Mouse (Mus musculus) heart, embryonic 14.5 days (tissue): Measurements from ENCODE around the gene Dio1. TPM values are rescaled to one million over a fixed set of nuclear protein-coding genes. Genes with fewer than 3 reads are reported as not detected.

ENCODE experiments used
- ATAC-seq: fragments of 200-750 bp; cut with Nextera tagmentation; 2 replicates; pipeline ENCODE4 v1.8.0; 2017; ENCODE audit warnings: low read depth, moderate TSS enrichment; ENCODE audit not compliant: insufficient number of reproducible peaks, insufficient read depth, low FRiP score
- H3K27ac ChIP-seq, 2 experiments: fragments of 200-500 bp in 1 of 2; fragments of 300-500 bp in 1 of 2; sonication (generic) in 1 of 2; replicated peaks in 1 of 2; 2 replicates each; pipeline ENCODE4 v1.5.1; 2012 to 2014; ENCODE audit warnings: low read depth in 2 of 2, low read length in 2 of 2, control low read depth in 1 of 2, mild to moderate bottlenecking in 1 of 2, mixed read lengths in 1 of 2; ENCODE audit not compliant: control insufficient read depth in 1 of 2, insufficient read depth in 1 of 2
- H3K27me3 ChIP-seq: fragments of 300-500 bp; sonication (generic); 2 replicates; pipeline ENCODE4 v1.6.1; 2014; ENCODE audit warnings: mild to moderate bottlenecking, low read length, control low read depth; ENCODE audit not compliant: control insufficient read depth, insufficient read depth
- H3K36me3 ChIP-seq: fragments of 300-500 bp; sonication (generic); 2 replicates; pipeline ENCODE4 v1.6.1; 2014; ENCODE audit warnings: mild to moderate bottlenecking, control low read depth, low read length, mixed read lengths; ENCODE audit not compliant: control insufficient read depth, insufficient read depth
- H3K4me1 ChIP-seq, 2 experiments: fragments of 200-500 bp in 1 of 2; fragments of 300-500 bp in 1 of 2; sonication (generic) in 1 of 2; 2 replicates each; pipeline ENCODE4 v1.6.1; 2012 to 2014; ENCODE audit warnings: low read length in 2 of 2, control low read depth in 1 of 2, mixed read lengths in 1 of 2; ENCODE audit not compliant: control insufficient read depth in 2 of 2, insufficient read depth in 2 of 2
- H3K4me2 ChIP-seq: fragments of 300-500 bp; sonication (generic); 2 replicates; pipeline ENCODE4 v1.6.1; 2014; ENCODE audit warnings: mild to moderate bottlenecking, low read length
- H3K4me3 ChIP-seq, 2 experiments: fragments of 200-500 bp in 1 of 2; fragments of 300-500 bp in 1 of 2; sonication (generic) in 1 of 2; 2 replicates each; pipeline ENCODE4 v1.5.1; 2012 to 2014; ENCODE audit warnings: low read length in 2 of 2, mild to moderate bottlenecking in 2 of 2, control low read depth in 1 of 2, low read depth in 1 of 2, moderate library complexity in 1 of 2; ENCODE audit not compliant: control insufficient read depth in 1 of 2, insufficient read depth in 1 of 2
- H3K9ac ChIP-seq: fragments of 300-500 bp; sonication (generic); 2 replicates; pipeline ENCODE4 v1.6.1; 2014; ENCODE audit warnings: mild to moderate bottlenecking, low read length
- H3K9me3 ChIP-seq: fragments of 300-500 bp; sonication (generic); 2 replicates; pipeline ENCODE4 v1.6.1; 2016; ENCODE audit warnings: low read length, control low read depth; ENCODE audit not compliant: control insufficient read depth
- WGBS: fragments of 180-500 bp; shearing (Covaris S2); extraction: QIAGEN DNeasy Blood & Tissue Kit; methylation state at CpG from one replicate; pipeline ENCODE4 v1.1.7; 2014; 5-methylcytosine and 5-hydroxymethylcytosine counted together
- polyA plus RNA-seq: library from polyadenylated mRNA; unstranded; fragments of >200 nt; fragmentation: Nextera tagmentation; extraction: Ambion mirVana; gene quantifications from 2 replicates; pipeline ENCODE4 v1.2.1, GENCODE M21; 2014

The Dio1 gene
- polyA plus RNA-seq, 1 experiment from 2014 or later: not detected

GRCm38 (mm10) chr4:107286386-107286785, 20.6 kb downstream of the Dio1 start:
- no peak overlapping the region for H3K9ac ChIP-seq
- no peak overlapping the region for H3K27ac ChIP-seq
- H3K27me3 ChIP-seq: no peaks in the 10 kb centered on the region
- H3K9me3 ChIP-seq: no peaks in the 10 kb centered on the region
- no peak for ATAC-seq
- no peak overlapping the region for H3K4me3 ChIP-seq
- no peaks in the 10 kb centered on the region for H3K36me3 ChIP-seq
- H3K4me1 ChIP-seq: no peaks in the 10 kb centered on the region
- H3K4me2 ChIP-seq: no peak overlapping the region
- WGBS: 93% methylated on average over 8 of the region's 8 CpGs

GRCm38 (mm10) chr4:107285446-107286200, 21.3 kb downstream of the Dio1 start:
- no peak for ATAC-seq
- whole genome bisulfite sequencing: 73% methylated on average over 3 of the region's 3 CpGs

GRCm38 (mm10) chr4:107280843-107281475, 26.0 kb downstream of the Dio1 start:
- Histone ChIP-seq H3K4me1 (peaks cover 2 to 3% of the 10 kb centered on the region in 2 experiments; a peak in 2 of 4 replicates), H3K27ac (no peak overlapping the region), H3K4me2 (no peak overlapping the region), H3K9ac (no peak overlapping the region), H3K27me3 (no peaks in the 10 kb centered on the region), H3K4me3 (no peak overlapping the region), H3K36me3 (peaks cover 8% of the 10 kb centered on the region), H3K9me3 (no peaks in the 10 kb centered on the region)
- no peak for ATAC-seq
- 65% methylated on average over 7 of the region's 7 CpGs for WGBS

More at GRCm38 (mm10) chr4:107285446-107286200, 21.3 kb downstream of the Dio1 start:
- H3K4me3 ChIP-seq: no peak overlapping the region
- no peaks in the 10 kb centered on the region for H3K4me1 ChIP-seq
- no peak overlapping the region for H3K27ac ChIP-seq
- no peaks in the 10 kb centered on the region for H3K36me3 ChIP-seq
- no peaks in the 10 kb centered on the region for H3K9me3 ChIP-seq
- H3K9ac ChIP-seq: no peak overlapping the region
- H3K27me3 ChIP-seq: no peaks in the 10 kb centered on the region
- H3K4me2 ChIP-seq: no peak overlapping the region

- Histone ChIP-seq H3K9me3 (no peaks in the 10 kb centered on the region), H3K4me1 (peaks cover 2 to 3% of the 10 kb centered on the region in 2 experiments; a peak in 2 of 4 replicates), H3K4me3 (no peak overlapping the region), H3K9ac (no peak overlapping the region), H3K36me3 (peaks cover 16% of the 10 kb centered on the region), H3K27me3 (no peaks in the 10 kb centered on the region), H3K27ac (no peak overlapping the region), H3K4me2 (0 out of 2 replicates have a peak overlapping the region, but pooled peaks have one; percentile 16)
- ATAC-seq: no peak
- WGBS: 18% methylated on average over 8 of the region's 8 CpGs
Observed at GRCm38 (mm10) chr4:107278188-107278707, 28.7 kb downstream of the Dio1 start.

GRCm38 (mm10) chr4:107274511-107274910, 32.5 kb downstream of the Dio1 start:
- Histone ChIP-seq H3K36me3 (peaks cover 9% of the 10 kb centered on the region), H3K9ac (no peak overlapping the region), H3K9me3 (no peaks in the 10 kb centered on the region), H3K4me2 (no peak overlapping the region), H3K27ac (no peak overlapping the region), H3K4me3 (no peak overlapping the region), H3K4me1 (peaks cover 3 to 7% of the 10 kb centered on the region in 2 experiments; a peak in 3 of 4 replicates), H3K27me3 (no peaks in the 10 kb centered on the region)
- no peak for ATAC-seq
- WGBS: 66% methylated on average over 5 of the region's 5 CpGs

- H3K9ac ChIP-seq: no peak overlapping the region
- 76% methylated on average over 4 of the region's 4 CpGs for WGBS
Observed at GRCm38 (mm10) chr4:107273683-107274082, 33.3 kb downstream of the Dio1 start.

GRCm38 (mm10) chr4:107260001-107260400, 47.0 kb downstream of the Dio1 start:
- WGBS: 30% methylated on average over 4 of the region's 4 CpGs
- H3K4me3 ChIP-seq: no peak overlapping the region
- peaks cover 2% of the 10 kb centered on the region in 2 experiments; a peak in 2 of 4 replicates for H3K4me1 ChIP-seq
- H3K36me3 ChIP-seq: 0 out of 2 replicates have a peak, but pooled peaks cover 6% of the 10 kb centered on the region
- H3K9me3 ChIP-seq: peaks cover 2% of the 10 kb centered on the region; the same call in 1 of the 2 replicates
- H3K9ac ChIP-seq: no peak overlapping the region
- H3K27ac ChIP-seq: no peak overlapping the region
- ATAC-seq: no peak
- H3K4me2 ChIP-seq: no peak overlapping the region
- no peaks in the 10 kb centered on the region for H3K27me3 ChIP-seq

More at GRCm38 (mm10) chr4:107273683-107274082, 33.3 kb downstream of the Dio1 start:
- peaks cover 3 to 7% of the 10 kb centered on the region in 2 experiments; a peak in 3 of 4 replicates for H3K4me1 ChIP-seq
- H3K27ac ChIP-seq: no peak overlapping the region
- H3K4me2 ChIP-seq: no peak overlapping the region
- H3K4me3 ChIP-seq: no peak overlapping the region
- peaks cover 9% of the 10 kb centered on the region for H3K36me3 ChIP-seq
- no peaks in the 10 kb centered on the region for H3K9me3 ChIP-seq
- H3K27me3 ChIP-seq: no peaks in the 10 kb centered on the region
- no peak for ATAC-seq
